Mouse (Mus musculus) yolk sac, embryonic 10.5 days (tissue): ENCODE results near the gene Clcnkb.

ENCODE experiments used
- DNase-seq: peaks from one replicate; pipeline ENCODE4 v3.0.0-alpha.2; 2017; ENCODE audit warnings: low spot score

Clcnkb gene

GRCm38 (mm10) chr4:141433191-141433590 lies 17.4 kb upstream of the Clcnkb start:
- no peak for DNase-seq

- no peak for DNase-seq
Measured at GRCm38 (mm10) chr4:141432666-141433065, 16.9 kb upstream of the Clcnkb start.

GRCm38 (mm10) chr4:141430997-141431396 lies 15.2 kb upstream of the Clcnkb start:
- peak; percentile 32 for DNase-seq

GRCm38 (mm10) chr4:141429847-141430246 lies 14.0 kb upstream of the Clcnkb start:
- DNase-seq: no peak

GRCm38 (mm10) chr4:141429381-141429780 lies 13.6 kb upstream of the Clcnkb start:
- DNase-seq: no peak

GRCm38 (mm10) chr4:141427921-141428320 lies 12.1 kb upstream of the Clcnkb start:
- no peak for DNase-seq

GRCm38 (mm10) chr4:141426796-141427745 lies 11.3 kb upstream of the Clcnkb start:
- DNase-seq: no peak

GRCm38 (mm10) chr4:141425484-141426479 lies 10.0 kb upstream of the Clcnkb start:
- peak; percentile 47 for DNase-seq

GRCm38 (mm10) chr4:141423691-141424431 lies 8.0 kb upstream of the Clcnkb start:
- DNase-seq: no peak

- DNase-seq: no peak
Measured at GRCm38 (mm10) chr4:141423288-141423687, 7.5 kb upstream of the Clcnkb start.

GRCm38 (mm10) chr4:141422841-141423240 lies 7.0 kb upstream of the Clcnkb start:
- DNase-seq: no peak

- no peak for DNase-seq
Measured at GRCm38 (mm10) chr4:141421423-141421822, 5.6 kb upstream of the Clcnkb start.

- peak; percentile 54 for DNase-seq
Measured at GRCm38 (mm10) chr4:141420886-141421285, 5.1 kb upstream of the Clcnkb start.

- DNase-seq: no peak
Measured at GRCm38 (mm10) chr4:141420192-141420829, 4.5 kb upstream of the Clcnkb start, which contains the start of gene Hspb7. Gene Hspb7, plus strand, starts transcription at chr4:141420779.

GRCm38 (mm10) chr4:141419398-141420191 lies 3.8 kb upstream of the Clcnkb start:
- DNase-seq: no peak

- no peak for DNase-seq
Measured at GRCm38 (mm10) chr4:141411430-141411992, 4.3 kb downstream of the Clcnkb start.

GRCm38 (mm10) chr4:141408577-141408976 lies 7.2 kb downstream of the Clcnkb start:
- DNase-seq: no peak

GRCm38 (mm10) chr4:141406516-141407299 lies 9.1 kb downstream of the Clcnkb start:
- no peak for DNase-seq

GRCm38 (mm10) chr4:141405314-141405622 lies 10.5 kb downstream of the Clcnkb start:
- DNase-seq: no peak
